Mouse (Mus musculus): Measurements from ENCODE around the gene Ffar2.

The Ffar2 gene

DNA sequence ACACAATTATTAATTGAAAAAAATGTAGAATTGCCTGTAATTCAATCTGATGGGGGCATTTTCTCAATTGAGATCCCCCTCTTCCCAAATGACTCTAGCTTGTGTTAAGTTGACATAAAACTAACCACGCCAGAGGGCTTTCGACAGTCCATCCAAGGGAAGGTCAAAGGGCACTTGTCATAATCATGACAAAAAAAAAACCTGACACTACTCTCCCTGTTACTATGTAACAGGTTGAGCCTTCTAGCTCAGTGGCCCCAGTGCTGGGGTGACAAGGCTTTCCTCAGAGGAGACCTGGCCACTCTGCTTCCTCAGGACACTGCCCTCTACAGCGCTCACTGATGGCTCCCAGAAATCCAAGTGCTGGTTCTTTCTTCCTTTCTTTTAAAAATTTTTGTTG is 731 bp upstream of the Ffar2 start:
- intact Hi-C loops (cut with DNase I) = no loop called here

DNA sequence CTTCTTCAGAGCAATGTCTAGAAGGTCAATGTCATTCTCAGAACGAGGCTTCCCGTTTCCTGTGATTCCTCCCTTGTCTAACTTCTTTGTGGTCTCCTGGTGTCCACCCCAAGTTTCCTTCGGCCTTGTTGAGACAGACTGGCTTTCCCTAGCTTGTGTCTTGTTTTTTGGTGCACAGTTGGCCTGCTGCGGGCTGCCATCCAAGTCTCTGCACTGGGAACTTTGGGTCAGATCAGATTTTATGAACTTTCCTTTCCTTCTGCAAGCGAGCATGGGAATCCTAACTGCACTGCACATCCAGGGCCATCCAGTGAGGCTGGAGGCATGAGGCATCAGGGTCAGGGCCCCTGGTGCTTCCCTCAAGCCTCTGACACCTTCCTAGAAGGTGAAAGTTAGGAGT is 2.0 kb downstream of the Ffar2 start:
- intact Hi-C loops (cut with DNase I) = no loop called here

DNA sequence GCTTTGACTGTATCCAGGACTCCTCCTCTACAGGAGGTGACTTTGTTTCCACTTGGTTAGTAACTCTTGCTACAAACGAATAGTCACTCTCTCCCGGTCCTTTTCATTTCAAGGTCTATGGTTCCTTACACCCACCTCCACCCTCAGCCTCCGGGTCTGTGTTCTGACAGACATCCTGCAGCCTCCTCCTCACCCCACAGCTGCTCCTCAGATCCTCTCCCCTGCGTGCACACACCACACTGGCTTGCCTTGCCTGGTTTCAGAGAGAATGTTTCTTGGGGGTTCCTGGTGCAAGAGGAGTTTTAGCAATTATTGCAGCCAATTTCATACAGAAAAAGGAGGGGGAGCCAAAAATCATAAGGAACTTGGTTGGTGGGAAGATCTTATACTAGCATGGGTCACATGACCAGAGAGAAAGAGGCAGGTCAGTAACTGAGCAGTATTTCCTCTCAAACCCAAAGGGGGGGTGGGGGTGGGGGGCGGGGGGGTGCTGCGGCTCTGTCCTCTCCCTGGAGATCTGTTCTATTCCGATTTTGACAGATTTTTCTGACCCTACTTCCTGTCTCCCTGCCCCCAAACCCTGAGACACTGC is 2.6 kb downstream of the Ffar2 start:
- intact Hi-C loops (cut with DNase I) = no loop called here

DNA sequence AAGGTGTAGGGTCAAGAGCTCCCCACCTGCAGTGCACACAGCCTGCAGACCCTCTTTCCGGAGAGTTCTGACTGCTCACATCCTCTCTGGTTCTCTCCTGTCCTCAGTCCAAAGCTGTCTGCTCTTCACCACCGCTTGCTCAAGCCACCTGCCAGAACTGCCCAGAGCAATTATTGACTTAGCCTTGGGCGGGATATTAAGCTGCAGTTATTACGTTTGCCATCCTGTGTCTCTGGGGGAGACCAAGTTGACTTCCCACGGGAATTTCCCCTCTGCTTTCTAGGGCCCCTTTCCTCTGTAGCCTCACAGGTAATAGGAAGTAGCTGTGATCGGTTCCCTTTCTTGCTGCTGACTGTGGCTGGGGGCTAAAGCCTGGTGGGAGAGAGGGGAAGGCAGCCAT is 3.4 kb downstream of the Ffar2 start:
- intact Hi-C loops (cut with DNase I) = no loop called here

DNA sequence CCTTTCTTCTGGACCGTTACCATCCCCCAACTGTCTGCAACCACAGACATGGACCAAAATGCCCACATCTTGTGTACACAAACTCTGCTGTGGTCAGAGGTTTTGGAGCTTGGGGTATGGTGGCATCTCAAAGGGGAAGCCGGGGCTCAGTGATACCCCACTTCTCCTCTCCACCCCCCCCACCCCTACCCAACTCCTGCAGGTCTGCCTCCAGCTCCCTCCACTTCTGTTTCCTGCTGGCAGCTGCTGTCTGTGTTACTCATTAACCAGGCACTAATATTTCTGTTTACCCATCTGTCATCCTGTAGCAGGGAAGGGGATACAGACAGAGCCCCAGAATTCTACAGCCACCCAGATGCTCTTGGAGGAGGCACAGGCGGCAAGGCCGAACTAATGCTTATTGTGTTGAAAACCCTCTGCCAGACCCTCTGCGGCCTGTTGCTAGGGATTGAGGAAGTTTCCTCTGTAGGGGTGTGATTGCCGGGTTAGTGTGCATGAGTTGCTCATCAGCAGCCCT is 11.2 kb downstream of the Ffar2 start:
- intact Hi-C loops (cut with DNase I) = no loop called here

DNA sequence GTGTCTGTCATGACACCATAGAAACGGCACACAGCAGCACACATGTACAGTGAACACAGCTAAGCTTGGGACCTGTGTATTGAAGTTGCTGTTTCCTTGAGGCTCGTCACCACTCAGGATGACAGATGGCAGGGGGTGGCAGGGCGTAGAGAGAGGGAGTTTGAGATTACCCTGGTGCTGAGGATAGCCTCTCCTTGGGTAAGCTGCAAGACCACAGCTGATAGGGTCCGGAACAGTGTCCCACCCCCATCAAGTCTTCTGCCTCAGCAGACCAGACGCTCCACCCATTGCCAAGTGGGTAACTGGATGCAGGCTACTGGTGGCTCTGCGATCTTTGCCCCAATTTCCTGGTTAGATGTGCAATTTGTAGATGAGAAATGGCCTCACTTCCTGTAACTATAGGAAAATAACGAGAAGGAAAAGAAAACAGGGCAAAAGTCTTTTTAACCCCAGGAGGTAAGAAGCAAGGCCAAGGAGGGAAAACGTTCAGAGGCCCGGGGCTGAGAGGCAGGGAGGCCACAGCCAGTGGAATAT is 11.8 kb downstream of the Ffar2 start:
- intact Hi-C loops (cut with DNase I) = no loop called here

DNA sequence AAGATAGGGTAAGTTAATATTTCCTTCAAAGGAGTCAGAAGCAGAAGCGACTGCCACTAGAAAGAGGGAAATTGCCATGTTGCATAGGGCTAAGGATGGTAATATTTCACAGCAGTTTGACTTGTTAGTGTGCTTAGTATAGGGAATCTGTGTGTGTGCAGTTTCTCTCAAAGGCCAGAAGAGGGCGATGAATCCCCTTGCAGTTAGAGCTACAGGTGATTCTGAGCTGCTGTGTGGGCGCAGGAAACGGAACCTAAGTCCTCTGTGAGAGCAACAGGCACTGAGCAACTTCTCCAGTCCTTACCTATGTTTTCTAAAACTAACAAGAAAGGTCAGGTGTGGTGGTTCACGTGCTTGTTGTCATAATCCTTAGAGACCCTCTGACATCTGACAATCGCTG is 13.3 kb downstream of the Ffar2 start:
- intact Hi-C loops (cut with DNase I) = no loop called here

DNA sequence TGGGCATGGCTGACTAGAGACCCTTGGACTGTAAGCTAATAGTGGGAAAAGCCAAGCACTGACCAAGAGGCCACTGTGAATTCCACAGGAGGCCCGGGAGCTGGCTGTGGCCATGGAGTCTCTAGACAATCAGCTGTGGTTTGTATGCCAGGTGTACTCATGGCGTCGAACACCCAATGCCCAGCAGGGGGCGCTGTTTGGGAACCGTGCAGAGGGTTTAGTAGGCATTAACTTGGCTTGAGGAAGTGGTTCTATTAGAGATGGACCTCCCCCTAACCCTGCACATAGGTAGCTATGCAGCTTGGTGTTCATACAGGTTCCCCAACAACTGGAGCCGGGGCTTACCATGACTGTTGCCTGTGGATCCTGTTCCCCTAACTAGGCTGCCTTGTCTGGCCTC is 17.7 kb downstream of the Ffar2 start:
- intact Hi-C loops (cut with DNase I) = loop anchor here (2.0 kb wide), 1 partner anchor 53 kb away; no protein-coding TSS in a partner anchor

DNA sequence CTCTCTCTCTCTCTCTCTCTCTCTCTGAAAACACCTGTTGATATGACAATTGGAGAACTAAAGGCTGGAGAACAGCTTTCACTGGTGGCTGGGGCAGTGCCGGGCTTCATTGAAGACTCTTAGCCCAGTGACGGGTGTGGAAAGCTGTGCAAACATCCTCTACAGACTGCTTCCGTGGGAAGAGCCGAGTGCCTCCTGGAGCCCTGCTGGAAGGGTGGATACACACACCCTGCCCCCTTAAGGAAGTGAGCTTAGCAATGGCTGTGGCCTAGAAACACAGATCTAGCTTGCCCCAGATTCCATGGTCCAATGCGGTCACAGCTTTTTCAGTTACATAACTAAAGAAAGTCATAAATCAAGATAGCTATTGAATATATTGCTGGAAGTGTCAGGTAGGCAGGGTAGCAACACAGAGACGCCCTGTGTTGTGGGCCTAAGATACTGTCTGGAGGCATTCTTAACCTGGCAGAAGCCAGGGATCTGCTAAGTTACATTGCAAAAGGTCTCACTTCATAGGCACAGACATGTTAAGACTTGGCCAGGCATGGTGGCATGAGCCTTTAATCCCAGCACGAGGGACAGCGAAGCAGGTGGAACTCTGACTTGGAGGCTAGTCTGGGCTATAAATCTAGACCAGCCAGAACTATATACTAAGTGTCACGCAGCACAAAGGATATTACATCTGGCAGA is 19.4 kb downstream of the Ffar2 start:
- intact Hi-C loops (cut with DNase I) = no loop called here

DNA sequence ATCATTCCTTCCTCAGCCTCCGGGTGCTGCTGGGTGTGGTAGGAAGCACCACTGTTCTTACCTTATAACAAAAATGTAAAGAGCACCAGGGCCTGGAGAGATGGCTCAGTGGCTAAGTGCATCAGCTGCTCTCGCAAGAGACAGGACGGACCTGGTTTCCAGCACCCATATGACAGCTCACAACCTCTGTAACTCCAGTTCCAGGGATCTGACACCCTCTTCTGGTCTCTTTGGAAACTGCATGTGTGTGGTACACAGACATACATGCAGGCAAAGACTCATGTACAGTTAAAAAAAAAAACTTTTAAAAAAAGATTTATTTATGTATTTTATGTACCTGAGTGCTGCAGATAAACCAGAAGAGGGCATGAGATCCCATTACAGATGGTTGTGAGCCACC is 20.3 kb downstream of the Ffar2 start:
- intact Hi-C loops (cut with DNase I) = no loop called here

DNA sequence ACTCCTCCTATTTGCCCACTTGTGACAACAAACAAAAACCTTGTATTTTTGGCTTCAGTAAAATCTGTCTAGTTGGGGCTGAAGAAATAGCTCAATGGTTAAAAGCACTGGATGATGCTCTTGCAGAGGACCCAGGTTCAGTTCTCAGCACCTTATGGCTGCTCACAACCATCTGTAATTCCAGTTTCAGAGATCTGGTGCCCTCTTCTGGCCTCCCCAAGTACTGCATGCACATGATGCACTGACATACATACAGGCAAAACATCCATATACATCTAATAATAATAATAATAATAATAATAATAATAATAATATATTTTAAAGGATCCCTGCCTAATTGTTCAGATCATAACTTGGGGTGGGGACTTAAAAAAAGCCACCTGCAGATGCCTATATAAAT is 22.9 kb downstream of the Ffar2 start:
- intact Hi-C loops (cut with DNase I) = no loop called here

DNA sequence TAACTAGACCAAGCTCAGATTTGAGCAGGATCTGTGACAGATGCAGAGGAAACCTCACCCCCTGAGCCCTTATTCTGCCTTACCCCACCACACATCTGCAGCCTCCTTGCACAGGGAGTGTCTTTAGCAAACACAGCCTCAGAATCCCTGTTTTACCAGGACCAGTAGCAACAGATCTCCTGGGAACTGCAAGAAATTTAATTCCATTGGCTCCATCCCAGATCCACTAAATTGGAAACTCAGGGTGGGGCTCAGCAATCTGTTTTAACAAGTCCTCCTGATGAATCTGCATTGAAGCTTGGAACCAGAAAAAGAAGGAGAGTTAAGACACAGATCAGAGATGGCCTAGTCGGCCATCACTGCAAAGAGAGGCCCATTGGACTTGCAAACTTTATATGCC is 26.8 kb downstream of the Ffar2 start:
- intact Hi-C loops (cut with DNase I) = no loop called here

DNA sequence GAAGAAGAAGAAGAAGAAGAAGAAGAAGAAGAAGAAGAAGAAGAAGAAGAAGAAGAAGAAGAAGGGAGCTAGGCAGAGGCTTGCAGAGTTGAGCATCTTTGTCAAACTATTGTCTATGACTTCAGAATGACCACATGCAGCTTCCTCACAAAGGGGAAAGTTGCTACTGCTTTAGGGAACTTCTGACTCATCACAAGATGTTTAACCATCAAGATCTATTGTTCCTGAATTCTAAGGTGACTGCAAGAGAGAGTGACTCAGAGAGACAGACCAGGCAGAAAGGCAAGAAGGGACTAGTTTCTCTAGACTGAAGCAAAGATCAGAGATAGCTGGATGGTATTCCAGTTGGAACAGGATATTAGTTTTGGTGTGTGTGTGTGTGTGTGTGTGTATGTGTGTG is 28.7 kb downstream of the Ffar2 start:
- intact Hi-C loops (cut with DNase I) = no loop called here

DNA sequence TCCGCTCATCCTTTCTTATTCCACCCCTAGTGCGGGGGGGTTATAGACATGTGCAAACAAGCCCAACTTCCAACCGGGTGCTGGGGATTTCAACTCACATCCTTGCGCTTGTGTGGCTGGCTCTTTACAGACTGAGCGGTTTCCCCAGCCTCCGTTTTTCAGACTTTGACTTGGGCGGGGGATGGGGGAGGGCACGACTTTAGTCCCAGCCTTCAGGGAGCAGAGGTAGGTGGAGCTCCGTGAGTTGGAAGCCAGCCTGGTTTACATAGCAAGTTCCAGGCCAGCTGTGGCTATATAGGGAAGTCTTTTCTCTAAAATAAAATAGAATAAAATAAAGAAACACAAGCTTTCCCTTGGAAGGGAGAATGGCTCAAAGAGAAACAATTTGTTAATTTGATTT is 31.7 kb downstream of the Ffar2 start:
- intact Hi-C loops (cut with DNase I) = no loop called here

DNA sequence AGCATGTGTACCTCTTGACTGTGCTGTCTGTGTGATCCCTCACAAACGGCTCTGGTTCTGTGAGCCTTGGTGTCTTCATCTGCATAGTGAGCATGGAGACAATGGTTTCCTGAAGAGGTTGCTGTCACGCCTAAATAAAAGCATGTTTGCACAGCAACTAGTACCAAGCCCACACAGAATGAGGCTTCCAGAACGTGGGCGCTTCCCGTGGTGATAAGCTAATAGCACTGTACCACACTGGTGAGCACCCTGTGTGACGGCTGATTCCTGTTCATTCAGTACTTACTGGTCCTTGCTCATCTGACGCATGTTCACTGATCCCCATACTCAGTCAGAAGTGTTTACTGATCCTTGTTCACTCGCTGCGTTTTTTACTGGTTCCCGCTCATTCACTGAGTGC is 33.4 kb downstream of the Ffar2 start:
- intact Hi-C loops (cut with DNase I) = no loop called here

DNA sequence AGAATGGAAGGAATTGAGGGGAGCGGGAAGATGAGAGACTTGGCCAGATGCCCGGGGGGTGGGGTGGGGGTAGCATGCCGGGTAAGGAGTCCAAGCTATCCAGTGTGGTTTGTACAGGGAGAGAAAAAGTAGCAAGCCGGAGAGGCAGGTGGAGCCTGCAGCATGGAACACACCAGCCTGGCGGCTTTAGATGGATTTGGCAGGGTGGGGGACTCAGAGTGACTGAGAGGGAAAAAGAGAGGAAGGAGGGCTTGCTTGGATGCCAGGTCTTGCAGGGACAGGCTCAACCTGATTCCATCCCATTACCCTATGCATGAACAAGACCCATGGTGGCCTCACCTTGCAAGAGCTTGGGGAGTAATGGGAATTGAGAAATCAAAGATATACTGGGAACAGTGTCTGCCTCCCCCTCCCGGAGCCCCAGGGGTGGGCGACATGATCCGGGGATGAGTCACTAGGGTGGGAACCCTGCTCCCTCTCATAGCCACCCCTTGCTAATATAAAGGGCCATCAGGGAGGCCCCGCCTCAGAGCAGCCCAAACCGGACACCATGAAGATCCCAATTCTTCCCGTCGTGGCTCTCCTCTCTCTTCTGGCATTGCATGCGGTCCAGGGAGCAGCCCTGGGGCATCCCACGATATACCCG is 36.1 kb downstream of the Ffar2 start, which contains the start of gene Krtdap:
TSS of gene Krtdap (plus strand) at position 520 of the 646 bp plus-strand sequence.
- intact Hi-C loops (cut with DNase I) = no loop called here

DNA sequence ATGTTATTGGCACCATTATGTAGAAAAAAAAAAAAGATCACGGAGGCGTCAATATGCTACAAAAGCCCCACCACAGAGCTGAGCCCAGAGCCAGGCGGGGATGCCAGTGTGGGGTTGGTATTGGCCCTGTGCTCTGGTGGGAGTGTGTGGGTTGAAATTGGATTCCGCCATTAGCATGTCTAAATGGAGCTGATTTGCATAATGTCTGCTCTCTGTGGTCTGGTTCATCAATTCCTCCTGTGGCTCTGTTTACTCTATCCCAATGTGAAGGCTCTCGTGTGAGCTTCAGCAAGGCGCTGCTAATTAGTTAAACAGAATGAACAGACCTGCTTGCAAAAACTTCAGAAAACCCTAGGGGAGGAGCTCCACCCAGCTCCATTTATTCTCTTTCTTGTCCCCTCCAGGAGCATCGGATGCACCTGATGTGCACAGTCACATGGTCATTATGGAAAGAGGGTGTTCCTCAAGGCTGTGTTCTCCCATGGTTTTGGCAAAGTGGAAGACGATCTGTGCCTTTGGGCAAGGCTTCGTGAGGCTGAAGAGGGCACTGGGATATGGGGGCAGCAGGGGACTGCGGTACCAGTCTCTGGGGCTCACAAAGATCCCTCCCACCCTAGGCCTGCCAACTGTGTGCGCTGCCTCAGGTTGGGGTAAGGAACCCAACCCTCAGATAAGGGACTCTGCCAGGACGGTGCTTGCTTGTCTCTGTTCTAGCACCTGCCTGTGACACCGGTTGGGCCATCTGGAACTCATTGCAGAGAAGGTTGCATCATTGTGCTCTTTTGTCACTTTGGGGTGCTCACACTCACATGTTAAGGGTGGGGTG is 37.6 kb downstream of the Ffar2 start:
- intact Hi-C loops (cut with DNase I) = no loop called here

DNA sequence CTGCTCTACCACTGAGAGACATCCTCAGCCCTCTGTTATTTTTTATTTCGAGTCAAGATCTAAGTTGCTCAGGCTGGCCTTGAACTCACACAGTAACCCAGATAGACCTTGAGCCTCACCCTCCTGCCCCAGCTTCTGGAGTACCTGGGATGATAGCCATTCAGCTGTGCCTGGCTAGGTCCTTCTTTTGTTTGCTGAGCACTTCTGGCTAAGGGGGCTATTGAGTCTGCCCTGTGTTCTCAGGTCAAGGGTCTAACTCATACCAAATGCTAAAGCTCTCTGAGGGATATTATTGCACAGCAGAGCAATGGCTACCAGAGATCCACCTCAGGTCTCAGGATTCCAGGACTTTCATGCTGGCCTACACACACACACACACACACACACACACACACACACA is 38.4 kb downstream of the Ffar2 start:
- intact Hi-C loops (cut with DNase I) = no loop called here

DNA sequence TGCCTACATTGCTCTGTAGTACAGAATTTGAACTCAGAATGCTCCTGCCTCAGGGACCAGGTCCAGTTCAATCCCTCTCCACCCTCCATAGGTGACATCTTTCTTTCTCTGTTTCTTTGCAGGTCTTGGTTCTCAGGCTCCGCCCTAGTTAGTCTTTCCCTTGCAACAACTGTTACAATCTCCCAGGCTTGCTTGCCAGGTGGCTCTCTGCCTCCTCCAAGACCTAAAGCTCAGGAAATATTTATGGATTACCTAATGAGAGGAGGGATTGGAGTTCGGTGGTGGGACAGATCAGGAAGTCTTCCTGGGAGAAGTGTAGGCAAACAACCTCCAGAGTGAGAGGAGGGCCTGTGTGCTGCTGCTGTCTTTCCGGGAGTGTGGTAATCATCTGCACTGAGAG is 40.9 kb downstream of the Ffar2 start:
- intact Hi-C loops (cut with DNase I) = no loop called here

DNA sequence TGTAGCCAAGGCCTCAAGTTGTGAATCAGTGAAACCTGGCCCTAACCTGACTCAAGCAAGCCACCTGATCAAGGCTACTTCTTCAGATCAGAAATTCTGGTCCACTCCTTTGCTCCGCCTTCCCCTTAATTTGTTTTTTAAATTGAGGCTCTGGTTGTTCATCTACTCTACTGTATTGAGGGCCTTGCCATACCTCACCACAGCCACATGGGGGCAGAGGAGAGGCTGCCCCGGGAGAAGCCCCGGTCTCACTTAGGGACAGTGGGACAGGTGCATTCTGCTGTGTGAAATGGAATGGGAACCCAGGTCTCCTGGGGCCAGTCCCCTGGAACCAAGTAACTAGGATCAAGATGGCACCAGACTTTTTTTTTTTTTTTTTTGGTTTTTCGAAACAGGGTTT is 41.8 kb downstream of the Ffar2 start:
- intact Hi-C loops (cut with DNase I) = no loop called here

DNA sequence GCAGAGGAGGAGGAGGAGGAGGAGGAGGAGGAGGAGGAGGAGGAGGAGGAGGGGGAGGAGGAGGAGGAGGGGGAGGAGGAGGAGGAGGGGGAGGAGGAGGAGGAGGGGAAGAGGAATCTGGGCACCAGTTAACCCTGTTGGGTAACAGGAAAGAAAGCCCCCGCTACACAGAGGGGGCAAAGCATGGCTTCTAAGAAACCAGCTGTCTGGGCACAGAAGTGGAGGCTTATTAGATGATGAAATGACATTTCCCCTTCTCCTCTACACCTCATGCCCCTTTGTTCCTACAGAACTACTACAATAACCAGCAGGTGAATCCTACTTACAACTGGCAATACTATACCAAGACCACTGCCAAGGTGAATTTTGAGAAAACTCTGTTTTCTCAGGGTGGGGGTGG is 45.7 kb downstream of the Ffar2 start:
- intact Hi-C loops (cut with DNase I) = no loop called here
